Mouse (Mus musculus) forebrain, embryonic 16.5 days (tissue): ENCODE measurements at regions not wholly inside any gene's neighbourhood (a gene's known extent, or its start where the extent isn't known, plus 50 kb on each side); places are given as distances from the start of the nearest gene placed in this dataset.

Experiments used
- ATAC-seq: fragments of 200-750 bp; cut with Nextera tagmentation; 2 replicates; pipeline ENCODE4 v1.8.0; 2017; ENCODE audit warnings: mild to moderate bottlenecking, moderate library complexity
- H3K27ac ChIP-seq: fragments of 300-500 bp; sonication (generic); 2 replicates; pipeline ENCODE4 v1.5.1; 2014; ENCODE audit warnings: low read length, control low read depth
- H3K27me3 ChIP-seq: fragments of 300-500 bp; sonication (generic); replicated peaks from 2 replicates; pipeline ENCODE4 v1.6.1; 2014; ENCODE audit warnings: low read length; ENCODE audit not compliant: control insufficient read depth, insufficient read depth
- H3K36me3 ChIP-seq: fragments of 300-500 bp; sonication (generic); 2 replicates; pipeline ENCODE4 v1.6.1; 2014; ENCODE audit not compliant: control insufficient read depth, insufficient read depth
- H3K4me1 ChIP-seq: fragments of 300-500 bp; sonication (generic); replicated peaks from 2 replicates; pipeline ENCODE4 v1.6.1; 2014; ENCODE audit warnings: low read length; ENCODE audit not compliant: control insufficient read depth, insufficient read depth
- H3K4me2 ChIP-seq: fragments of 300-500 bp; sonication (generic); 2 replicates; pipeline ENCODE4 v1.6.1; 2014; ENCODE audit warnings: mild to moderate bottlenecking, low read length, control low read depth
- H3K4me3 ChIP-seq: fragments of 300-500 bp; sonication (generic); replicated peaks from 2 replicates; pipeline ENCODE4 v1.5.1; 2014; ENCODE audit warnings: mild to moderate bottlenecking, low read length, control low read depth
- H3K9ac ChIP-seq: fragments of 300-500 bp; sonication (generic); replicated peaks from 2 replicates; pipeline ENCODE4 v1.6.1; 2014; ENCODE audit warnings: low read depth, low read length, control low read depth
- H3K9me3 ChIP-seq: fragments of 300-500 bp; sonication (generic); 2 replicates; pipeline ENCODE4 v1.6.1; 2016; ENCODE audit warnings: low read length; ENCODE audit not compliant: control insufficient read depth
- whole genome bisulfite sequencing: fragments of 180-500 bp; shearing (Covaris S2); extraction: QIAGEN DNeasy Blood & Tissue Kit; methylation state at CpG from one replicate; pipeline ENCODE4 v1.1.7; 2014; 5-methylcytosine and 5-hydroxymethylcytosine counted together

DNA sequence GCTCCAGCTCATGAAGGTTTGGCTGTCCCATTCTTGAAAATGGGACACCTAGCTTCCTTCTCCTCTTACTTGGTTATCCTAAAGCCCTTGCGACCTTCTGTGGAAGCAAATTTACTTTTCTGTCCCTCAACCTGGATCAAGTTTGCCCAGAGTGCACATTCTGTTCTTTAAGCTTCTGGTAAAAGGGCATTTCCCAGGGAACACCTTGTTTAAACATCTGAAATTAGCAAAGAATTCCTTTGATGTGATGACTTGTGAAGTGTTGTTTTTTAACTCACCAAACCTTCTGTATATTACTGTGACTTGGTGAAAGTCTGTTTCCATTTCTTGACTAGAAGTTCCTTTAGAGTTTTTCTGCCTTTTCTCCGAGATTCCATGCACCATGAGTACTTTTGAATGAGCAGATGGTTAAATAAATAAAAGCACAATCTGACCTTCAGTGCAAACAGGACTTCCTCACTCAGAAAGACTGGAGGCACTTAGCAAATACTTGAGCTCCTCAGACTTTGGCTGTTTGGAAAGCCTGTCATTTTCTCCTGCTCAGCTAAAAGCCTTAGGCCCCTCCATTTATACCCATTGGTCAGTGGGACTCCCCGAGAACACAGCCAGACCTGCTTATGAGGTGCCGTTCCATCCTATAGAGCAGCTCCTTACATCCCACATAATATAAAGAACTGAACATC is 69.3 kb upstream of the Rprm start:
- Histone ChIP-seq H3K4me3 (no peak overlapping the region), H3K27ac (no peak overlapping the region), H3K4me1 (no peaks in the 10 kb centered on the region), H3K27me3 (no peaks in the 10 kb centered on the region), H3K36me3 (no peaks in the 10 kb centered on the region), H3K9me3 (no peaks in the 10 kb centered on the region), H3K9ac (no peak overlapping the region), H3K4me2 (no peak overlapping the region)
- 82% methylated on average over 4 of the region's 4 CpGs for WGBS
- no peak for ATAC-seq

GRCm38 (mm10) chr2:54158689-54159630 is 73.6 kb upstream of the Rprm start:
- no peak overlapping the region for H3K9ac ChIP-seq
- no peaks in the 10 kb centered on the region for H3K4me1 ChIP-seq
- no peaks in the 10 kb centered on the region for H3K9me3 ChIP-seq
- no peak overlapping the region for H3K4me2 ChIP-seq
- no peak for ATAC-seq
- H3K4me3 ChIP-seq: no peak overlapping the region
- no peak overlapping the region for H3K27ac ChIP-seq
- WGBS: 29% methylated on average over 8 of the region's 8 CpGs
- H3K27me3 ChIP-seq: no peaks in the 10 kb centered on the region
- no peaks in the 10 kb centered on the region for H3K36me3 ChIP-seq

GRCm38 (mm10) chr2:54177549-54177948 is 92.2 kb upstream of the Rprm start:
- no peaks in the 10 kb centered on the region for H3K36me3 ChIP-seq
- ATAC-seq: no peak
- WGBS: 85% methylated on average over 2 of the region's 2 CpGs
- H3K27me3 ChIP-seq: no peaks in the 10 kb centered on the region
- H3K9me3 ChIP-seq: no peaks in the 10 kb centered on the region
- H3K9ac ChIP-seq: no peak overlapping the region
- H3K4me3 ChIP-seq: no peak overlapping the region
- H3K4me2 ChIP-seq: no peak overlapping the region
- no peaks in the 10 kb centered on the region for H3K4me1 ChIP-seq
- H3K27ac ChIP-seq: no peak overlapping the region

DNA sequence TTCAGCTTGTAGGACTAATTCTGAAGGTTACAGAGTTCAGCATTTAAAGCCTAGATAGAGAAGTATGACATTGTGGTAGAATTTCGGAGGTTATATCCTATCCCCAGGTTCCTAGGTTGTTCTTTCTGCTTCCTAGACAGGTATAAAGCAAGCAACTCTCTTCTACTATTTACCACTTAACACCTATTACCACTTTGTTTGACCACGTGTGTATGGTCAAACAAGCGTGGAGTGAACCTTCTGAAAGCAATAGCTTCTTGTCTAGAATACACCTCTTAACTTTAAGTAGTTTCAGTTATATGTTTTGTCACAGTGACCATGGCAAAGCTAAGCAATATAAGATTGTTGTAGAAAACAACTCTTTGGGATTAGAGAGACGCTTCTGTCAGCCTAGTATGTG is 105.5 kb upstream of the Rprm start:
- no peak overlapping the region for H3K4me3 ChIP-seq
- no peaks in the 10 kb centered on the region for H3K36me3 ChIP-seq
- no peak for ATAC-seq
- no peak overlapping the region for H3K9ac ChIP-seq
- no peaks in the 10 kb centered on the region for H3K9me3 ChIP-seq
- H3K27ac ChIP-seq: no peak overlapping the region
- H3K27me3 ChIP-seq: no peaks in the 10 kb centered on the region
- WGBS: 84% methylated on average over 4 of the region's 4 CpGs
- no peak overlapping the region for H3K4me2 ChIP-seq
- no peaks in the 10 kb centered on the region for H3K4me1 ChIP-seq

- Histone ChIP-seq H3K27me3 (no peaks in the 10 kb centered on the region), H3K9me3 (no peaks in the 10 kb centered on the region), H3K27ac (no peak overlapping the region), H3K36me3 (no peaks in the 10 kb centered on the region), H3K4me2 (no peak overlapping the region), H3K4me1 (no peaks in the 10 kb centered on the region), H3K9ac (no peak overlapping the region), H3K4me3 (no peak overlapping the region)
- ATAC-seq: no peak
These were observed 113.0 kb upstream of the Rprm start for GRCm38 (mm10) chr2:54198343-54198742.

GRCm38 (mm10) chr2:54215597-54215996 is 130.2 kb upstream of the Rprm start:
- Histone ChIP-seq H3K9ac (no peak overlapping the region), H3K36me3 (no peaks in the 10 kb centered on the region), H3K27ac (no peak overlapping the region), H3K9me3 (no peaks in the 10 kb centered on the region), H3K27me3 (no peaks in the 10 kb centered on the region), H3K4me3 (no peak overlapping the region), H3K4me2 (no peak overlapping the region), H3K4me1 (no peaks in the 10 kb centered on the region)
- no peak for ATAC-seq
- WGBS: 77% methylated on average over 3 of the region's 3 CpGs

DNA sequence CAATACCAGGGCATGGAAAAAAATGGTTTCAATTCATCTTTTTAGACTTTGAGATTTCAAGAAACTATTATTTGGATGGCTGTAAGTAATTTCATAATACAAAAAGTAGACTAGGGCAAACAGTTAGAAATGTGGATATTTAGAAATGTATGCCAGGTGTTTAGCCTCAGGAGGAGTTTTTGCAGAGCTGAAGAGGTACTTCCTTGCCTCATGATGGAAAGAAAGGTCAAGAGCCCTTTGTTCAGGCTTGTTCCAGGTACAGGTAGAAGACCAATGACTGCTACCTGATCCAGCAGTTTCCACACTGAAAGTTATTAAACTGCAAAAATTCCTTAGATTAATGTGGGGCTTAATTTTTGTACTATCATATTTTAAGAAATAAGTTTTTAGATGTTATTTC is 143.3 kb upstream of the Rprm start:
- Histone ChIP-seq H3K4me3 (no peak overlapping the region), H3K27ac (no peak overlapping the region), H3K27me3 (no peaks in the 10 kb centered on the region), H3K9me3 (no peaks in the 10 kb centered on the region), H3K36me3 (no peaks in the 10 kb centered on the region), H3K4me2 (no peak overlapping the region), H3K9ac (no peak overlapping the region), H3K4me1 (no peaks in the 10 kb centered on the region)
- no peak for ATAC-seq

DNA sequence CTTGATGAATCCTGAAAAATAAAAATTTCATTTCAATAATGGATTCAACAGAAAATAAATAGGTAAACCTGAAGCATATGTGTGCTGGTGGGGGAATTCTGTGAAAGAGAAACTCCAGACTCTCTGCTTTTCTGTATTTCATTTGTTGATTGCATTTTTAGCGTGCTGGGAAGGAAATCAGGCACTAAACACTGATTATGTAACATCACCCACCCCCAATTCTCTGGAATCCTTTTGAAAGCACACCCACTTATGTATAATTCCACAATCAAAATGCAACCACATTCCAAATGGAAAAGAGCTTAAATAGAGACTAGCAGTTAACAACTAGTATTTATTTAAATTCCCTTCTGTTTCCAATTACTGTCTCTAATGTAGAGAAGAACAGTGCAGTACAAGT is 143.7 kb upstream of the Rprm start:
- H3K36me3 ChIP-seq: no peaks in the 10 kb centered on the region
- no peaks in the 10 kb centered on the region for H3K9me3 ChIP-seq
- WGBS: 68% methylated on average over 1 of the region's 1 CpGs
- H3K27me3 ChIP-seq: no peaks in the 10 kb centered on the region
- H3K9ac ChIP-seq: no peak overlapping the region
- H3K4me2 ChIP-seq: no peak overlapping the region
- H3K4me3 ChIP-seq: no peak overlapping the region
- no peak overlapping the region for H3K27ac ChIP-seq
- no peaks in the 10 kb centered on the region for H3K4me1 ChIP-seq
- no peak for ATAC-seq

GRCm38 (mm10) chr2:54236760-54237159 is 151.4 kb upstream of the Rprm start:
- no peak for ATAC-seq
- no peaks in the 10 kb centered on the region for H3K27me3 ChIP-seq
- no peak overlapping the region for H3K9ac ChIP-seq
- H3K4me1 ChIP-seq: no peaks in the 10 kb centered on the region
- H3K4me2 ChIP-seq: no peak overlapping the region
- no peak overlapping the region for H3K27ac ChIP-seq
- no peaks in the 10 kb centered on the region for H3K36me3 ChIP-seq
- no peaks in the 10 kb centered on the region for H3K9me3 ChIP-seq
- 74% methylated on average over 1 of the region's 1 CpGs for WGBS
- H3K4me3 ChIP-seq: no peak overlapping the region
